Mouse (Mus musculus) CH12F3 (cell line): ENCODE measurements around the gene Padi3.

Experiments used
- in situ Hi-C: fragments of 300-500 bp; cut with MboI; formaldehyde crosslinking; loops from 2 replicates; pipeline ENCODE4 v1.14.3; 2020; ENCODE audit warnings: low sequenced_read_pairs

The Padi3 gene

DNA sequence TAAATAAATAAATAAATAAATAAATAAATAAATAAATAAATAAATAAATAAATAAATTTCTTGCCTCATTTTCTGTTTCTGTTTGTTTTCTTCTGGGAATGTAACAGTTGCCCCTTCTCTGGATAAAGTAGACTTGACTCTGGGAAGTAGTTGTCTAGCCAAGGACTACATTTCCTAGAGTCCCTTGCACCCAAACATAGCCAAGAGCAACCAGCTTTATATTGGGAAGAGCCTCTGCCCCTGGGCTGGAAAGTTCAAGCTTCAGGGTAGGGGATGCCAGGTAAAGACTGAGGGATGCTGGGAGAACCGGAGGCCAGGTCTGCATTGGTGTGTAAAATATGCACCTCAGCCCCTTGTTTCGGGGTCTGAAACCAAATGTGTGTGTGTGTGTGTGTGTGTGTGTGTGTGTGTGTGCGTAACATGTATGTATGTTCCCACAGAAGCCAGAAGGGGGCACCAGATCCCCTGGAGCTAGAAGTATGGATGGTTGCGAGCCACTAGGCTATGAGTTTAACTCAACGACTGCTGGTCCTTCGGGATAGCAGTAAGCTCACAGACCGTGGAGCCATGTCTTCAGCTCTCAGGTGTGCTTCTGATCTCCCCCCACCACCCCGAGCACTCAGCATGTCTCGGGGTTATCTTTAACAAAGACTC, 26.0 kb downstream of the Padi3 start:
- in situ Hi-C loops = no loop called here

DNA sequence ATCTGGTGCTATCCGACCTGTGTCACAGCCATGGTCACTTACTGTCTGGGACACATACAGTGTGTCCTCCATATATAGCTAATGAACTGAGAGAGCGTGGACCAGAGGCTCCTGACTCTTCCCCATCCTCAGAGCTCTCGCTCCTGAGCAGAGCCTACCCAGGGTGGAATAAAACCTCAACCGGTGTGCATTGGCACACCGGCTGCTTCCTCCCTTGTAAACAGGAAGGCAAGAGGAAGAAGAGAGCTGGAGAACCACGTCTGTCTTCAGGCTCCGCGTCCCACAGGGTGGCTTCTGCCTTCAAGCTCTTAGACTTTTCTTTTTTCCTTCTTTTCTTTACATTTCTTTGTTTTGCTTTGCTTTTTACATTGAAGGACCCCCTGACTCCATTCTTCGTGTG, 27.6 kb downstream of the Padi3 start:
- in situ Hi-C loops = no loop called here

DNA sequence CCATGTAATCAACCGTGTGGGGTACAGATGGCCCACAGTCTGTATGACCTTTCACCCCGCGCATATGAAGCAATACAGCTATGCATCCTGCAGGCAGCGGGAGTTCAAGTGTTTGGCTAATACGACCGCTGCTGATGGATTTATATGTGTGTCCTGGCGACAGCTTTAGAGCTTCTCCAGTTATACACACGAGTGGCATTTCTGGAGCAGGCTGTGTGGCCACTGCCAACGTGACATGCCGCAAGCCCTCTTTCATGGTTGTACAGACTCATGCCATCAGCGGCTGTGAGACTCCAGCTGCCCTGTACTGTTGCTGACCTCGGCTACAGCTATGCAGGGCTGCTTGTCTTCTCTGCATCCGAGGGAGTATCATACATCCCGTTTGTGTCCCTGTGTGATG, 29.9 kb downstream of the Padi3 start:
- in situ Hi-C loops = no loop called here

DNA sequence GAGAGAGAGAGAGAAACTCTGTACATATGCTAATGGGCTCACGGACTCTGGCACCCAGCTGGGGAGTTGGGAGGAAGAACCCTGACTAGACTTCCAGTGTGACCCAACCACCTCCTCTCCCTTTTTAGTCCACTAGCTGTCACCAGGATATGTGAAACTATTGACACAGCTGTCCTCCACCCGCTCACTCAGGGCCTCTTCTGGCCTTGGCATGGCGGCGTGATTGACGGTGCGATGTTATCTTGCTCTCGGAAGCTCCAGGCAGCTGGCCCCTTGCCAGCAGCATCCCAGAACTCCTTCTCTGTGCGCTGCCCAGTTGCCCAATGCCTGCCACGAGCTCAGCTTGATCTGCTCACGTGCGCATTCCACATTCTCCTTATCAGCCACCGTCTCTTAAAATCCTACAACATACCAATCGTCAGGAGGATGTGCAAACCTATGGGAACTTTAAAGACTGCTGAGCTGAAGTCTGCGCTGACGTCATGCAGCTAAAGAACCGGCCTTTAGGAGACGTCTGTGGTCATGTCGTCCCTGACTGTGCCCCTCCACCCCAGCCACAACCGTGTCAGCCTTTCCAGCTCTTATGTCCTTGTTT, 30.5 kb downstream of the Padi3 start:
- in situ Hi-C loops = no loop called here

DNA sequence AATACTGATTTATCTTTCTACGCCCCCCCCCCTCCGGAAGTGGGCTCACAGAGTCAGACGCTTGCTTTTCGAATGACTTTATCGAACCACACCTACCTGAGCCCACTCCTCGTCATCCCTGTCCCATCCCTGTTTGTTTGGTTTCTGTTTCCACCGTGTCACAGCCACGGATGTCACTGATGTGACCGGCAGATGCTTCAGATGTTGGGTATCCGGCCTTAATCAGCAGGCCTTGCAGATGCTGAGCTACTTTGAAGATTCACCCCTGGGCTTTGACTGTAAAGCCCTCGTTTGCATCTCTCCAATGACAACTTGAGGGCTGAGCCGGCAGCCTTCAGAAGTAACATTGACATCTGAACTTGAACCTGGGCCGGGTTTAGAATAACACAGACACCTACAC, 33.8 kb downstream of the Padi3 start:
- in situ Hi-C loops = no loop called here

DNA sequence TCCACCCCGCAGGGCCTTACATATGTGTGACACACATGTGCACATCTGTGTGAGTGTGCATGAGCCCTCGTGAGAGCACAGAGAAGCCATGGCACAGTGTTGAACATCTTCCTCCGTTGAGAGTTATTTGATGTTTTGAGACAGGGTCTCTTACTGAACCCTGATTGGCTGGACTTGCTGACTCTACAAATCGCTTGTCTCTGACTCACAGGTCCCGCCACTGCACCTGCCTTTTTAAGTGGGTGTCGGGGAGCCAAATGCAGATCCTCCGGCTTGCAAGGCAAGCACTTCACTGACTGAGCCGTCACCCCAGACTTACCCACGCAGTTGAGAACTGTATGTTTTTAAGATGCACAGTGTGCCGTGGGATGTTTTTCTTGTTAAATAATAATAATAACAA, 34.6 kb downstream of the Padi3 start:
- in situ Hi-C loops = no loop called here

DNA sequence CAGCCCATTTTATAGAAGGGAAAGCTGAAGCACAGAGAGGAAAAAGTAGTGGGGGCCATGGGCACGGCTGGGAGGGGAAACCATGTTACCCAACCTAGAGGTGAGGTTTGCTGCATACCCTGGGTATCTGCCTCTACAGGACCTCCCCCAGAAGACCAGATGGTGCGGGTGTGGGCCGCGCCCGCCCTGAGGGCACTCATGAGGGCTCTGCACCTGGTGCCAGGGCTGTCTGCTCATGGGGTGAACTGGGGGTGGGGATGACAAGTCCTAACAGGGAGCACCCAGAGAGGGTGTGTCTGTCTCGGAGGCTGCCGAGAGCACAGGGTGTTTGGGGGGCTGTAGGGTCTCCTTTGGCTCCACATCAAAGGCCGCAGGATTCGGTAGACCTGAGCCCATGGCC, 35.6 kb downstream of the Padi3 start:
- in situ Hi-C loops = no loop called here

DNA sequence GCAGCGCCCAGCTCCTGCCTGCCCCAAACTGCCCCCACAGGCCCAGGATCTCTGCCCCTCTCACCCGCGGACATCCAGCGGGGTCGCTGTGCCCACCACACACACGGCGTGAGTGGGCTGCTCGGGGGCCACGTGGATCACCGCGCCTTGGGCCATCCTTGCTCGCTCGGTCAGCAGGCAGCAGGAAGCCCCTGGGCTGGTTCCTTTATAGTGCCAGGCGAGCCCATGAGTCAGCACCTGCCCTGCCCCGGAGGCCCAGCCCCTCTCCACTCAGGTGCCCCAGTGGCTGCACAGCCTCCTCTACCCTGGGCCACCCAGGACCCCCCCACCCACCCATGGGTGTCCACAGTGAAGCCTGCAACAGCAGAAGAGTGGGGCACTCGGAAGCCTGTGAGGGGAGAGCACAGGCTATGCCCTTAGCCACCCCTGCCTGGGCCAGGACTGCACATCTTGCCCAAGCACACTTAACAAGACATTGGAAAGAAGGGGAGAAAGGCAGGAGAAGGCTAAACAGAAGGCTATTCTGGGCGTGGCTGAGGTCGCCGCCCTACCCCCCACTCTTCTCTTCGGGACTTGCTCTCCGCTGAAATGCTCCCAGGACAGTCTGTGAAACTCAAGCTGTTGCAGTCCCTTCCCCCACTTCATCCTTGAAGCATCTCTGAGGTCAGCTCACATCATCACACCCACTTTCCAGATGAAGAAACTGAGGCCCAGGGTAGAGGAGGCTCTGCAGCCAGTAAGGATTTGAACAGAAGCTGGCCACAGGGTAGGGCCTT, 36.2 kb downstream of the Padi3 start, which contains the start of gene Padi4:
Padi4 (minus strand) TSS at position 212 of the 776 bp plus-strand sequence.
- in situ Hi-C loops = no loop called here

DNA sequence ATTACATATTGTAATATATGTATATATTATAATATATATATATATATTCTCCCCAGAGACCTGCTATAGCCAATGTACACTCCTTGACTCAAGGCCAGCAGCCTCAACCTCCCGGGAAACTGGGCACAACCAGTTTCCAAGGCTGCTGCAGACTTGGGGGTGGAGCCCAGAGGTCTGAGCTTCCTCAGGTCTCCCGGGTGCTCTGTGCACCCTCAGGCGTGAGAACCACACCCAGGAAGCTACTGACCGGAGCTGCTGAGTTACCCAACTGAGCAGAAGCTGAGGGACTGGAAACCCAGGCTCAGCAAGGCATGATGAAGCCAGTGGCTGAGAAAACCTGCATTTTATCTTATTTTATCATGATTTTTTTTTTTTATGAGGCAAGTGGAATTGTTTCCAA, 39.4 kb downstream of the Padi3 start:
- in situ Hi-C loops = no loop called here

DNA sequence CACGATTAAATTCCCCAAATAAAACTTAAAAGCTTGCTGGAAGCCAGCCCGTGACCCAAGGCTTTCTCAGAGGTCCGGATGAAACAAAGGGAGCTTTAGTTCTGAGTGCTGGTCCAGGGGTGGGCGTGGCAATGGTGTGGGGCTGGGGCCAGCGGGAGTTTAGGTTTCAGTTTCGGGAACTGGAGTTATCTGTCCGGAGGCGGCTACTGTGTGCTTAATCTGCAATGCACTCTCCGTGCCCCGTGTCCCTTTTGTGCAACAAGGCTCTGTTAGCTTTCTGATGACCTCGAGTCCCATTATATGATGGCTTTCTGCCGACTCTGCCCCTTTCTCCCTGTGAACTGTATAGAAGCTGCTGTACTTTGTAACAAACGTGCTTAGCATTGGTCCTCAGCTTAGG, 40.0 kb downstream of the Padi3 start:
- in situ Hi-C loops = no loop called here

DNA sequence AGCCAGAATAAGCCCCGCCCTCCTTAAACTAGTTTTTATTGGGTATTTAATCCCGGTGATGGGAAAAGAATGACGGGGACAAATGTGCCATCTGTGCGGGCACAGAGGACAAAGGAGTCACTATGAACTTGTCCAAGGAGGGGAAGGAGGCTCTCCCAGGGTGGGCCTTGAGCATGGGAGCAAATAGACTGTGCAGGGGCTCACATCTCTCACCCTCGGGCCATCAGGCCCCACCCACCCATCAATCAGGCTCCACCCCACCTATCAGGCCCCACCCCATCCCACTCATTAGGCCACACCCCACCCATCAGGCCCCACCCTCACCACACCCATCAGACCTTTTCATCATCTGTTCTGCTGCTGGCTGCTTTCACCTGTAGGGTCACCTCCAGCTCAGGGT, 41.5 kb downstream of the Padi3 start:
- in situ Hi-C loops = no loop called here

DNA sequence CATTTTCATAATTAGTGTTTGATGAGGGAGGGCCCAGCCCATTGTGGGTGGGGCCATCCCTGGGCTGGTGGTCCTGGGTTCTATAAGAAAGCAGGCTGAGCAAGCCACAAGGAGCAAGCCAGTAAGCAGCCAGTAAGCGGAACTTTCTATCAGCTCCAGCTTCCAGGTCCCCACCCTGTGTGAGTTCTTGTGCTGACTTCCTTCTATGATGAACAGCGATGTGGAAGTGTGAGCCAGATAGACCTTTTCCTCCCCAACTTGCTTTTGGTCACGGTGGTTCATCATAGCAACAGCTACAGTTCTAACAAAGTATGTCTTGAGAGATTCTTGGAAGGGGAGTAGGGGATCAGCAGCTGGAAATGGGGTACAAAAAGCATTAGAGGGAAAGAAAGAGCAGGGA, 44.5 kb downstream of the Padi3 start:
- in situ Hi-C loops = no loop called here

DNA sequence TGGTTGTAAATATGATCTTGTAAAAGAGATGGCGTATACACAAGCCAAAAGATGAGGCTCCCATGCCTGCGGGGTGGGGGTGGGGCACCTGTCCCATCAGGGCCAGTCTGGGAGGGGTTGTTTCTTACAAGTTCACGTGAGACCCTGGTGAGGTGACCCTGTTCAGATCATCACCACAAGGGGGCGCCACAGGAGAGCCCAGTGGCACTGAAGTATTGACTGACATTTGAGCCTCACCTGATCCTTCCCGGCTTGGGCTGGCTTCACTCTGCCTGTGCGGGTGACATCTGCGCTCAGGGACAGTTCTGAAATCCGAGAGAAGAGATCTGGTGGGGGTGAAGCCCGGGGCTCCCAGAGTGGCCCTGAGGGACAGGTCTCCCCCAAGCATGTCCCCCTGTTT, 47.3 kb downstream of the Padi3 start:
- in situ Hi-C loops = no loop called here

DNA sequence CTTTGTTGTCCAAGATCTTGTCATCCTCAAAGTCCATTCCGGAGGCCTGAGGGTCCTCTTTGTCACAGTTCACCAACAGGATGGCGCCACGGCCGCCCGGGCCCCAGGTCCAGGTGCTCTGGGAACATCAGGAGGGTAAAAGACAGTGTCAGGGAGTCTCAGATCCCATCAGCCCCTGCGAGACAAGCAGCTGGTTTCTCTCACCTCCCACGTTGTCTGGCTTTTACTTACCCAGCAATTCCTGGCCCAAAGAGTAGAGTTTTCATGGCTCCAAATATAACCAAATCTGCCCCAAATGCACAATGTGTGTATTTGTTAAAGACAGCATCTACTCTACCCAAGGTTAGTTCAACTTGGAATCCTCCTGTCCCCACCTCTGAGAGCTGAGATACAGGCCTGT, 48.8 kb downstream of the Padi3 start:
- in situ Hi-C loops = no loop called here

DNA sequence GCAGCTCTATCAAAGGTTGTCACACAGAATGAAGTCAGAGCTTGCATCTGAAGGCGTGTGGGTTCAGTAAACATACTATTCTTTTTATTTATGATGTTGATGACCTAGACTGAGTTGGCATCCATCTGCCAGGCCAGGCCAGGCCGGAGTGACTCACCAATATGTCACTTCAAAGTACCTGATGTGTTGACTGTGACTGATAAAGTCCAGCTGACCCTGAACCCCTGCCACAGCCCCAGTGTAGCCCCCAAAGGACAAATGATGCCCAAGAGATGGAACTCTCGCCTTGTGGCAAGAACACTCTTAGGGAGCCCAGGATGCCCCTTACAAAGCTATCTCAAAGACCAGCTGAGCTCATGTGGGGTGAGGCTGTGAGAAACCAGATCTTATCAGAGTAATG, 54.6 kb downstream of the Padi3 start:
- in situ Hi-C loops = no loop called here

DNA sequence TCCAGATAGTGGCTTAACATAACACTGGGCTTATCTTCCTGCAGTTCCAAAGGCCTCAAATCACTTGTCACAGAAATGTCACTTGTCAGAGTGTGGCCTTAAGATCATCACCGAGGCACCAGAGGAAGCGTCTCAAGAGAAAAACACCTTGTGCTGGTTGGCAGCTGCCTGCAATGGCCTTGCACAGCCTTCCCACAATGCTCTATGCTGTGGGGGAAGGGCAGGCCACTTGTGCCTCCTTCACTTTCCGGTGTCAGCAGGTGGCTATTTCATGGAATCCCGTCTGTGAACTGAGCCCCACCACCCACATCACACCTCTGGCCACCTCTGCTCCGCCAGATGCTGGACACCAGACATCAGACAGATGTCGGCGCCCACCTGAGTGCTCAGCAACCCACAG, 57.1 kb downstream of the Padi3 start:
- in situ Hi-C loops = no loop called here

DNA sequence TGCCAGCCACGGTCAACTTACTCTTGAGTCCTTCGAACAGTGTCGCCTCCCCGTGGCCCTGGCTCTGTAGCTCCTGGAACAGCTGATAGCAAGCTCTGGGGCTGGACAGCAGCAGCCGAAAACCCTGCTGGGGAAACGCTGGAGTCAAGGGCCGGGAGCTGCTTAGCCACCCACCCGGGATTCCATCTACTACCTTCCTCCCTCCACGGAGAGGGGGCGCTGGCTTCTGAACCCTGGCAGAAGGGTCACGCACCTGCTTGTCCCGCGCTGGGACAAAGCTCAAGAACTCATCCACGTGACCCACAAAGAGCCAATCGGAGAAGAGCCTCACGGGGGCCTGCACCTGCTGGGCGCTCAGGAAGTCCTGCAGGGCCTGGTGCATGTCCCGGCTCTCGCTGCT, 60.1 kb downstream of the Padi3 start:
- in situ Hi-C loops = no loop called here

DNA sequence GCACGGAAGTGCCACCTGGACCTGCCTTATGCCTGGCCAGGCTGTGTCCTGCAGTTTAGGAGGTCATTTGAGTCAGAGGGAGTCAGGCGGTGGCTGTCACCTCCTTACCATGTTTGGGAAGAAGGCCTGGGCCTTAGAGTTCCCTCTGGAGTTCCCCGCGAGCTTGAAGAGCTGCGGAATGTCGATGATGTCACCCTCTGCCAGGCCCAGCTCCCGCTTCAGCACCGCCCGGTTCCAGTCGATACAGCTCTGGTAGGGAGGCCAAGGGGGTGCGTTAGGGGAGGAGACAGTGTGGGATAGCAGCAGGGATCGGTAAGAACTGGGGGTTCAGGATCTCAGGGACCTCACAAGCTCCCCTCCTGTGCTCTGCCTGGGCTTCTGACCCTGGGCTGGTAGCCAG, 62.5 kb downstream of the Padi3 start:
- in situ Hi-C loops = no loop called here

DNA sequence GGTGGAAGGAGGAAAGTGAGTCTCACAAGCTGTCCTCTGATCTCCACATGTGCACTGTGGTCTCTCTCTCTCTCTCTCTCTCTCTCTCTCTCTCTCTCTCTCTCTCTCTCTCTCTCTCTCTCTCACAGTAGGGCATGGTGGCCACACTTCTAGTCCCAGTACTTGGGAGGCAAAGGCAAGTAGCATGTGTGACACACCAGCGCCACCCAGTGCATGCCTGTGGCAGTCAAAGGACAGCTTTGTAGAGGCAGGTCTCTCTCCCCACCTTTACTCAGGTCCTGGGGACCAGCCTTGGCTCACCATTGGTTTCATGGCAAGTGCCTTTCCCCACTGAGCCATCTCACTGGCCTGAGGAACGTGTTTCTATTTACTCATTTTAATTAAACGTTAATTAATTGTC, 65.8 kb downstream of the Padi3 start:
- in situ Hi-C loops = no loop called here

DNA sequence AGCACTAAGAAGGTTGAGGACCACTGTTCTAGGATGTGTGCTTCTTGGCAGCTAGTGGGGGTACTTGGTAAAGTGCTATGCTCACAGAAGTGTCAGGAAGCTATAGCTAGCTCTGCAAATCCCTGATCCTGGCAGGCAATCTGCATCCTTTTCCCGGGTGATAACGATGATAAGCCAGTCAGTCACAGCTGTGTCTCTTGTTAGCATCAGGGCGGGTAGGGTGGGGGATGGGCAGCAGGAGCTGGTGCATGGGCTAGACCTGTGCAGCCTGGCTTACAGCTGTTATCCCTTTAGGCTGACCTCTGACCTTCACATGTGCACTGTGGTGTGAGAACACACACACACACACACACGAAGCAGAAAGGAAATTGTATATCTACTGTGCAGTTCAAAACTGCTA, 67.4 kb downstream of the Padi3 start:
- in situ Hi-C loops = no loop called here

DNA sequence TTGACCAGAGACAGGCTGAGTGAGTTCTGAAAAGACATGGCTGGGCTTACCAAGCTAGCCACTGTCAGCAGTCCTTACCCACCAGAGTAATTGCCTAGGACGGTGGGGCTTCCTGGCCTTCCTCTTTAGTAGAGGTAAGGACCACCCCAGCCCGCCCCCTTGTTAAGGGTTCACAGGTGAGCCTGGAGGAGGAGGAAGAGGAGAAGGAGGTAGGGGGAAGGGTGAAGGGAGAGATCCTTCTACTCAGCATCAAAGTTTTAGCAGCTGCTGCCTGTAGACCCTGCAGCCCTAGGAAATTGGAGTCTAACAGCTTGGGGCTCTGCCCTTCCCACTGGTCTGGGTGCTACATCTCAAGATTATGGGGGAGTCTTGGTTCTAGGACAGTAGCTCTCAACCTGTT, 67.9 kb downstream of the Padi3 start, which contains the start of gene Padi6:
Padi6 (minus strand) TSS at position 101 of the 400 bp plus-strand sequence.
- in situ Hi-C loops = no loop called here

DNA sequence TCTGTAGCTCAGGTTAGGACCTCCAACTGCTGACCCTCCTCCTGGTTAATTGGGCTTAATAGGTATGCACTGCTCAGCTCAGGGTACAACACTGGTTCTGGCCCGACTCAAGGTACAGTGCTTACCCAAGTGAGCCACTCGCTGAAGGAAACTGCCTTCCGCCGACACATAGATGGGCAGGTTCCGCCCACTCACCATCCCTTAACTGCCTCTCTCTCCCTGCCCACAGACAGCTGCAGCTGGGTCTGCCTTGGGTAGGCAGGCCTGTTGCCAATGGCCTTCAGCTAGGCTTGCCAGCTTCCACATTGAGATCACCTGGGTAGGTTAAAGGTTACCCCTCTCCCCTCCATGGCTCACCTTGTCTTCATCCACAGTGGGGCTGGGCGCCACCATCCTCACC, 69.0 kb downstream of the Padi3 start:
- in situ Hi-C loops = no loop called here
